Mouse (Mus musculus): ENCODE measurements around the gene Gm49388. TPM values are rescaled to one million over a fixed set of nuclear protein-coding genes. Genes with fewer than 3 reads are reported as not detected.

Gene Gm49388
- total RNA-seq, 4 experiments from 2014 or later = 1.9 to 3.3 (median 2.7) TPM

DNA sequence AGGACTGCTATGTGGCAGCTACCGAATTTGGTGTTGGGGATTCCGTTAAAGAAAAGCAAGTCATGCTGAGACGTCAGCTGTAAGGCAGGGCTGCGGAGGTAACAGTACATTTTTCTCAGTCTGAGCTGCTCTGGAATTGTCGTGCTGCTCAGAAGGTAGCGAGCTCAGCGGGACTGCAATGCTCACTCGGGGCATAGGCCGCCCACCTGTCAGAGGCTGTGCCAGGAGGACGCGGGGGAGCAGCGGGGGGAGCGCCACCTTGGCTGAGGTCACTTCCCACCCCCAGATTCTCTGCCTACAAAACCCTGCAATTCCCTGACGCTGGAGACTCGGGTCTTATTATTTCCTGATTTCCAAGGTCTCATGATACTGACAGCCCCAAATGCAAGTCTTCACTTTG is 55.5 kb downstream of the Gm49388 start:
- no peak for DNase-seq (ENCODE audit: low spot score)

- DNase-seq (ENCODE audit: low spot score) = peak; percentile 92
Observed at GRCm38 (mm10) chr7:127841340-127842000, 56.1 kb downstream of the Gm49388 start.

- DNase-seq (ENCODE audit: low spot score) = peak; percentile 84
Observed at GRCm38 (mm10) chr7:127842001-127842718, 56.8 kb downstream of the Gm49388 start.

DNA sequence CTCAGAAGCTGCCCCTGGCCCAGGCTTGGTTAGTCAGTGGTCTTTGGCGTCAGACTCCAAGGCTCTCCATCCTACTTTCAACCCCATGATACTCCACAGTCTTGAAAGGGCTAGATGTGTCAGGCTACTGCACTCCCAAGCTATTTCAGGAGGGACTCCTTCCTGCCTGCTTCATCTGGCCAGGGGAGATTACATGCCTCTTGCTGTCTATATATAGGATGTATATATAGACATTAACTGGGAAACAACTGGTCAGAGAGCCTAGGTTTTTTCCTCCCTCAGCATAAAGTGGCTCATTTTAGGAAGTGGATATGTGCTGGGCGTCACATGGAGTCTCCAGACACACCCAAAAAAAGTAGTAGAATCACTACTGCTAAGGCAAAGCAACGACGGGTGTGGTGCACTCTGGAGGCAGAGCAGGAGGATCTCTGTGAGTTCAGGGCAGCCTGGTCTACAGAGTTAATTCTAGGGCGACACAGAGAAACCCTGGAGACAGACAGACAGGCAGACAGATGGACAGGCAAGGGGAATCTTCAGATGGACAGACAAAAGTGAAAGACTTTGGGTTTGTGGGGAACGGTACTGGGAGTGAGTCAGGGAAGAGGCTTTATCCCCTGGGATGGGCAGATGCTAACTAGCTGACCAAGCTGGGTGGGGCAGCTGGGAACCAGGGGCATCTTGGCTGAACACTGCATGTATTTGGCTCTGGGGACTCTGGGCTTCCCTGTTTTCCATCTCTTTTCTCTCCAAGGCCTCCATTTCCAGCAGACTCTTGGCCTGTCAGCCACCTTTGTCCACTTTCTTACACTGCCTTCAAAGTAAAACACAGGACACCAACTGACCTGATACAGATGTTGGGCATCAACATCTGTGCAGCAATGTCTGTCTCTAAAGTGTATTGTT is 64.8 kb downstream of the Gm49388 start:
- DNase-seq (ENCODE audit: low spot score) = no peak

DNA sequence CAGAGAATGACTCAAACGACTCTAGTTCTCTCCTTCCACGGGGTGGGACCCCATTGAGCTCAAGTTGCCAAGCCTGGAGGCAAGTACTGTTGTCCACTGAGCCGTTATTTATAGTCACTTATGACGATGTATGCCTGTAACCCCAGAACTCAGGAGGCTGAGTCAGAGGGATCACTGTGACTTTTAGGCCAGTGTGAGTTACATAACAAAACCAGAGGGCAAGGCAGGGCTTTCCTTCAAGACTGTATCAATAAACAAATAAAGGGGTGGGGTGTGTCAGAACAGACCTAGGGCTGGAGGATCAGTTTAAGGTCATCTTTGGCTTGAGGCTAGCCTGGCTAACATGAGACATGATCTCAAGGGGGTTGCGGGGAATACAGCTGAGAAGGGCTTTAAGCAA is 65.5 kb downstream of the Gm49388 start:
- DNase-seq (ENCODE audit: low spot score) = no peak

Other genes with a start within 250 kb of the Gm49388 start
- not detected for gene Tmem265, start 224.2 kb upstream of the Gm49388 start, total RNA-seq (2022)
- gene Phkg2, start 212.3 kb upstream of the Gm49388 start, total RNA-seq (2022) = 10 to 100 TPM; 12.1 to 20.9 (median 17.3) TPM
- gene Ccdc189, start 197.0 kb upstream of the Gm49388 start, total RNA-seq (2022) = 10 to 100 TPM; 10.1 to 15.2 (median 14.4) TPM
- gene Rnf40, start 196.8 kb upstream of the Gm49388 start, total RNA-seq (2022) = 10 to 100 TPM; 38.1 to 42.6 (median 40.3) TPM
- 10 to 100 TPM; 19.9 to 23.4 (median 20.0) TPM for gene Zfp629, start 169.8 kb upstream of the Gm49388 start, total RNA-seq (2022)
- 10 to 100 TPM; 37.6 to 44.6 (median 41.4) TPM for gene Bcl7c, start 76.7 kb upstream of the Gm49388 start, total RNA-seq (2022)
- gene Ctf1, start 72.9 kb upstream of the Gm49388 start, total RNA-seq (2022) = 10 to 100 TPM in 3 of 4 experiments, 1 to 10 TPM in 1; 9.4 to 12.3 (median 10.2) TPM
- not detected for gene Ctf2, start 53.4 kb upstream of the Gm49388 start, total RNA-seq (2022)
- 1 to 10 TPM; 1.9 to 4.9 (median 3.2) TPM for gene Fbxl19, start 41.1 kb upstream of the Gm49388 start, total RNA-seq (2022)
- gene Orai3, start 15.8 kb upstream of the Gm49388 start, total RNA-seq (2022) = 10 to 100 TPM; 20.0 to 26.6 (median 24.7) TPM
- 10 to 100 TPM; 15.4 to 23.1 (median 17.9) TPM for gene Setd1a, start 8.9 kb upstream of the Gm49388 start, total RNA-seq (2022)
- 10 to 100 TPM; 11.8 to 14.5 (median 12.7) TPM for gene Hsd3b7, start 15.0 kb downstream of the Gm49388 start, total RNA-seq (2022)
- 10 to 100 TPM; 61.9 to 68.0 (median 66.0) TPM for gene Stx4a, start 38.7 kb downstream of the Gm49388 start, total RNA-seq (2022)
- gene Stx1b, start 38.9 kb downstream of the Gm49388 start, total RNA-seq (2022) = under 1 TPM; 0.27 to 0.66 (median 0.51) TPM
- gene Zfp646, start 90.6 kb downstream of the Gm49388 start, total RNA-seq (2022) = 10 to 100 TPM; 16.1 to 19.5 (median 17.9) TPM
- gene Zfp668, start 91.2 kb downstream of the Gm49388 start, total RNA-seq (2022) = 1 to 10 TPM; 3.8 to 4.7 (median 4.3) TPM
- 1 to 10 TPM in 1 of 4 experiments, under 1 TPM in 3; 0.29 to 1.6 (median 0.74) TPM for gene Prss53, start 105.4 kb downstream of the Gm49388 start, total RNA-seq (2022)
- gene Gm21974, start 109.8 kb downstream of the Gm49388 start, total RNA-seq (2022) = under 1 TPM in 1 of 4 experiments, not detected in 3; 0.34 TPM
- gene Vkorc1, start 110.0 kb downstream of the Gm49388 start, total RNA-seq (2022) = 10 to 100 TPM; 14.2 to 19.1 (median 17.3) TPM
- 100 to 1,000 TPM; 119 to 144 (median 142) TPM for gene Bckdk, start 118.5 kb downstream of the Gm49388 start, total RNA-seq (2022)
- 10 to 100 TPM; 13.6 to 16.8 (median 15.3) TPM for gene Kat8, start 126.9 kb downstream of the Gm49388 start, total RNA-seq (2022)
- not detected for gene Prss8, start 144.5 kb downstream of the Gm49388 start, total RNA-seq (2022)
- 10 to 100 TPM in 1 of 4 experiments, 1 to 10 TPM in 3; 8.7 to 10.4 (median 8.9) TPM for gene Prss36, start 161.1 kb downstream of the Gm49388 start, total RNA-seq (2022)
- gene Fus, start 181.8 kb downstream of the Gm49388 start, total RNA-seq (2022) = 100 to 1,000 TPM; 129 to 232 (median 187) TPM
- gene Pycard, start 208.3 kb downstream of the Gm49388 start, total RNA-seq (2022) = 10 to 100 TPM in 1 of 4 experiments, 1 to 10 TPM in 3; 5.4 to 11.0 (median 7.9) TPM
- gene Trim72, start 218.3 kb downstream of the Gm49388 start, total RNA-seq (2022) = 100 to 1,000 TPM; 292 to 380 (median 338) TPM

Data from heart, adult 8-10 months (tissue).